Mouse (Mus musculus) liver, embryonic 12.5 days (tissue): ENCODE measurements around the gene Slc27a3. TPM values are rescaled to one million over a fixed set of nuclear protein-coding genes. Genes with fewer than 3 reads are reported as not detected.

Source experiments
- ATAC-seq: fragments of 200-750 bp; cut with Nextera tagmentation; 2 replicates; pipeline ENCODE4 v1.8.0; 2017; ENCODE audit warnings: moderate number of reproducible peaks, mild to moderate bottlenecking, moderate library complexity
- H3K27ac ChIP-seq: fragments of 300-500 bp; sonication (generic); 2 replicates; pipeline ENCODE4 v1.5.1; 2016; ENCODE audit warnings: mild to moderate bottlenecking
- H3K27me3 ChIP-seq: fragments of 300-500 bp; sonication (generic); replicated peaks from 2 replicates; pipeline ENCODE4 v1.6.1; 2016; ENCODE audit warnings: mild to moderate bottlenecking, moderate library complexity
- H3K36me3 ChIP-seq: fragments of 300-500 bp; sonication (generic); 2 replicates; pipeline ENCODE4 v1.6.1; 2016; ENCODE audit warnings: mild to moderate bottlenecking, moderate library complexity
- H3K4me1 ChIP-seq: fragments of 300-500 bp; sonication (generic); 2 replicates; pipeline ENCODE4 v1.6.1; 2016
- H3K4me2 ChIP-seq: fragments of 300-500 bp; sonication (generic); 2 replicates; pipeline ENCODE4 v1.6.1; 2016; ENCODE audit warnings: mild to moderate bottlenecking, moderate library complexity
- H3K4me3 ChIP-seq: fragments of 300-500 bp; sonication (generic); 2 replicates; pipeline ENCODE4 v1.5.1; 2016; ENCODE audit warnings: mild to moderate bottlenecking, moderate library complexity
- H3K9ac ChIP-seq: fragments of 300-500 bp; sonication (generic); 2 replicates; pipeline ENCODE4 v1.6.1; 2016; ENCODE audit warnings: mild to moderate bottlenecking, moderate library complexity
- H3K9me3 ChIP-seq: fragments of 300-500 bp; sonication (generic); replicated peaks from 2 replicates; pipeline ENCODE4 v1.6.1; 2016; ENCODE audit warnings: mild to moderate bottlenecking, moderate library complexity
- WGBS: fragments of 180-500 bp; shearing (Covaris S2); methylation state at CpG from one replicate; pipeline ENCODE4 v1.1.7; 2016; ENCODE audit not compliant: insufficient replicate concordance; 5-methylcytosine and 5-hydroxymethylcytosine counted together
- polyA plus RNA-seq: library from polyadenylated mRNA; unstranded; fragments of >200 nt; fragmentation: Nextera tagmentation; extraction: Ambion mirVana; gene quantifications from 2 replicates; pipeline ENCODE4 v1.2.1, GENCODE M21; 2016

The Slc27a3 gene
- polyA plus RNA-seq, 1 experiment from 2014 or later: 4.1 TPM

- no peak for ATAC-seq
- Histone ChIP-seq H3K9ac (no peak overlapping the region), H3K27ac (no peak overlapping the region), H3K27me3 (no peaks in the 10 kb centered on the region), H3K4me2 (no peak overlapping the region), H3K4me3 (no peak overlapping the region), H3K36me3 (peaks cover 14% of the 10 kb centered on the region), H3K4me1 (peaks cover 30% of the 10 kb centered on the region), H3K9me3 (no peaks in the 10 kb centered on the region)
- WGBS: 81% methylated on average over 3 of the region's 3 CpGs
Measured at GRCm38 (mm10) chr3:90338190-90338589, 51.5 kb downstream of the Slc27a3 start.

GRCm38 (mm10) chr3:90335517-90335916 is 54.2 kb downstream of the Slc27a3 start:
- Histone ChIP-seq H3K27me3 (no peaks in the 10 kb centered on the region), H3K4me3 (no peak overlapping the region), H3K9ac (no peak overlapping the region), H3K4me1 (peaks cover 32% of the 10 kb centered on the region), H3K4me2 (no peak overlapping the region), H3K9me3 (no peaks in the 10 kb centered on the region), H3K36me3 (no peaks in the 10 kb centered on the region), H3K27ac (no peak overlapping the region)
- ATAC-seq: no peak

Other genes with a start within 250 kb of the Slc27a3 start
- 777 and 835 TPM in 2 replicates for gene Rps27, start 176.3 kb downstream of the Slc27a3 start, polyA plus RNA-seq
- gene Rab13, start 176.2 kb downstream of the Slc27a3 start, polyA plus RNA-seq: 8.3 and 8.6 TPM in 2 replicates
- gene Jtb, start 158.3 kb downstream of the Slc27a3 start, polyA plus RNA-seq: 64.9 and 66.4 TPM in 2 replicates
- gene Creb3l4, start 146.4 kb downstream of the Slc27a3 start, polyA plus RNA-seq: 0.56 and 0.66 TPM in 2 replicates
- 30.7 and 33.1 TPM in 2 replicates for gene Slc39a1, start 141.8 kb downstream of the Slc27a3 start, polyA plus RNA-seq
- gene Crtc2, start 135.8 kb downstream of the Slc27a3 start, polyA plus RNA-seq: 8.2 and 9.4 TPM in 2 replicates
- 3.0 and 3.4 TPM in 2 replicates for gene Dennd4b, start 124.8 kb downstream of the Slc27a3 start, polyA plus RNA-seq
- 5.1 and 6.0 TPM in 2 replicates for gene Gatad2b, start 96.8 kb downstream of the Slc27a3 start, polyA plus RNA-seq
- 20.8 and 21.4 TPM in 2 replicates for gene Ints3, start 43.7 kb upstream of the Slc27a3 start, polyA plus RNA-seq
- gene Npr1, start 75.9 kb upstream of the Slc27a3 start, polyA plus RNA-seq: 5.1 and 5.3 TPM in 2 replicates
- 100 and 103 TPM in 2 replicates for gene Ilf2, start 86.2 kb upstream of the Slc27a3 start, polyA plus RNA-seq
- gene Snapin, start 101.1 kb upstream of the Slc27a3 start, polyA plus RNA-seq: 24.2 and 27.0 TPM in 2 replicates
- 85.7 and 88.1 TPM in 2 replicates for gene Chtop, start 119.6 kb upstream of the Slc27a3 start, polyA plus RNA-seq
- 13.2 and 15.0 TPM in 2 replicates for gene S100a1, start 124.5 kb upstream of the Slc27a3 start, polyA plus RNA-seq
- 18.4 and 20.4 TPM in 2 replicates for gene S100a13, start 124.5 kb upstream of the Slc27a3 start, polyA plus RNA-seq
- not detected in 2 replicates for gene S100a14, start 136.9 kb upstream of the Slc27a3 start, polyA plus RNA-seq
- 32.8 TPM in 2 replicates for gene S100a16, start 147.3 kb upstream of the Slc27a3 start, polyA plus RNA-seq
- gene S100a3, start 170.6 kb upstream of the Slc27a3 start, polyA plus RNA-seq: 0.04 TPM in 1 of 2 replicates, not detected in the other
- gene S100a2, start 200.3 kb upstream of the Slc27a3 start, polyA plus RNA-seq: not detected in 2 replicates
- gene Gm42674, start 212.0 kb upstream of the Slc27a3 start, polyA plus RNA-seq: not detected in 2 replicates
- gene S100a4, start 213.8 kb upstream of the Slc27a3 start, polyA plus RNA-seq: 0.55 and 0.69 TPM in 2 replicates
- not detected in 2 replicates for gene S100a5, start 218.6 kb upstream of the Slc27a3 start, polyA plus RNA-seq
- 5.7 and 6.8 TPM in 2 replicates for gene S100a6, start 222.9 kb upstream of the Slc27a3 start, polyA plus RNA-seq